Mouse (Mus musculus) MEL (cell line): ENCODE measurements at regions not wholly inside any gene's neighbourhood (a gene's known extent, or its start where the extent isn't known, plus 50 kb on each side); places are given as distances from the start of the nearest gene placed in this dataset.

Experiments used
- CTCF ChIP-seq, 3 experiments: IDR thresholded peaks in 2 of 3; conservative IDR thresholded peaks in 1 of 3; 2 replicates each; pipeline ENCODE4 v1.5.1; 2011 to 2012; ENCODE audit warnings: low read length in 3 of 3, low read depth in 2 of 3, mild to moderate bottlenecking in 2 of 3, improper control_type of control experiment in 1 of 3, inconsistent platforms in 1 of 3, mixed read lengths in 1 of 3, moderate library complexity in 1 of 3; ENCODE audit not compliant: control insufficient read depth in 1 of 3, insufficient read depth in 1 of 3, poor library complexity in 1 of 3, severe bottlenecking in 1 of 3
- MXI1 ChIP-seq: IDR thresholded peaks from 2 replicates; pipeline ENCODE4 v1.6.1; 2011; ENCODE audit warnings: mild to moderate bottlenecking, low read depth, low read length, improper control_type of control experiment
- MYC ChIP-seq: IDR thresholded peaks from 2 replicates; pipeline ENCODE4 v1.6.1; 2011; ENCODE audit warnings: low read depth, mild to moderate bottlenecking, low read length, improper control_type of control experiment, moderate library complexity
- POLR2A ChIP-seq, 2 experiments: IDR thresholded peaks; 2 replicates each; pipeline ENCODE4 v1.6.1; 2011 to 2012; ENCODE audit warnings: low read length in 2 of 2, mild to moderate bottlenecking in 2 of 2, control low read depth in 1 of 2, improper control_type of control experiment in 1 of 2, low read depth in 1 of 2, moderate library complexity in 1 of 2; ENCODE audit not compliant: control insufficient read depth in 1 of 2, insufficient read depth in 1 of 2, poor library complexity in 1 of 2
- POLR2AphosphoS2 ChIP-seq: IDR thresholded peaks from 2 replicates; pipeline ENCODE4 v1.6.1; 2011; ENCODE audit warnings: low read length, improper control_type of control experiment
- RCOR1 ChIP-seq: IDR thresholded peaks from 2 replicates; pipeline ENCODE4 v1.6.1; 2012; ENCODE audit warnings: low read depth, mild to moderate bottlenecking, inconsistent platforms, low read length, improper control_type of control experiment
- SMC3 ChIP-seq: IDR thresholded peaks from 2 replicates; pipeline ENCODE4 v1.6.1; 2011; ENCODE audit warnings: low read depth, low read length, improper control_type of control experiment
- TCF12 ChIP-seq: IDR thresholded peaks from 2 replicates; pipeline ENCODE4 v1.6.1; 2014; ENCODE audit warnings: low read depth, mild to moderate bottlenecking, inconsistent platforms, low read length, improper control_type of control experiment, moderate library complexity
- USF2 ChIP-seq, 2 experiments: IDR thresholded peaks; 2 replicates each; pipeline ENCODE4 v1.6.1; 2011 to 2012; ENCODE audit warnings: improper control_type of control experiment in 2 of 2, low read length in 2 of 2, borderline replicate concordance in 1 of 2, inconsistent platforms in 1 of 2, low read depth in 1 of 2, mild to moderate bottlenecking in 1 of 2; ENCODE audit not compliant: insufficient read depth in 1 of 2

DNA sequence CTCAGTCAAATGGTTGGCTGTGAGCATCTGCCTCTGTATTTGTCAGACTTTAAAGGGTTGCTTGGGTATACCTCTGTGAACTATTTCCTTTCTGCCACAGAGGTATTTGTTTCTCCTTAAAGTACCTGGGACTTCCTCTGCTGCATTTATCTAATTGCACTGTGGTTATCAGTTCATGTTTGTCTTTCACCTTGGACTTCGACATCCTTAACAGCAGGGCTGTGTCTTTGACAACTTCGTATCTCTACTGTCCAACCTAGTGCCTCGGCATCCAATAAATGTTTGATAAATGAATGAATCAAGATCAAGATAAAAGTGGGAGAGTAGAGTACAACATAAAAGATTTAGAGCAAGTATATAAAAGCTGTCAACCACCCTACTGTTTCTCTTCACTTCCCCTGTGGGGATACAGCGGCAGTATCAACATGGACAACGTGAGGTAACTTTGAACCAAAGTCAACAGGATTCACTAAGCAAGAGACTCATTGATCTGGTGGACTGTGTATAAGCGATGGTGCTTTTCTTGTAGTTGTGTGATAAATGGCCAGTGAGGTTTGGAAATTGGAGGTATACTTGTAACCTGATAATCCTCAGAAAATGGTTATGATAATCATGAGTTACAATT, 199.9 kb upstream of the Cxxc4 start:
- TF ChIP-seq CTCF (IDR thresholded peaks at IDR 0.05 in 2 of 3, conservative IDR thresholded peaks at IDR 0.05 in 1 of 3; ENCODE audit: control insufficient read depth in 1 of 3, insufficient read depth in 1 of 3, low read depth in 2 of 3, low read length in 3 of 3, poor library complexity in 1 of 3, severe bottlenecking in 1 of 3) (no peak), TCF12 (no peak), SMC3 (no peak), MXI1 (no peak), RCOR1 (no peak), MYC (no peak), USF2 (IDR thresholded peaks at IDR 0.05; ENCODE audit: borderline replicate concordance in 1 of 2, insufficient read depth in 1 of 2, low read depth in 1 of 2, low read length in 2 of 2) (no peak), POLR2AphosphoS2 (no peak), POLR2A (IDR thresholded peaks at IDR 0.05; ENCODE audit: control insufficient read depth in 1 of 2, insufficient read depth in 1 of 2, low read depth in 1 of 2, low read length in 2 of 2, poor library complexity in 1 of 2) (no peak)
